22 mouse cellular contexts compared by ENCODE assay signal in the genomic region with DNA sequence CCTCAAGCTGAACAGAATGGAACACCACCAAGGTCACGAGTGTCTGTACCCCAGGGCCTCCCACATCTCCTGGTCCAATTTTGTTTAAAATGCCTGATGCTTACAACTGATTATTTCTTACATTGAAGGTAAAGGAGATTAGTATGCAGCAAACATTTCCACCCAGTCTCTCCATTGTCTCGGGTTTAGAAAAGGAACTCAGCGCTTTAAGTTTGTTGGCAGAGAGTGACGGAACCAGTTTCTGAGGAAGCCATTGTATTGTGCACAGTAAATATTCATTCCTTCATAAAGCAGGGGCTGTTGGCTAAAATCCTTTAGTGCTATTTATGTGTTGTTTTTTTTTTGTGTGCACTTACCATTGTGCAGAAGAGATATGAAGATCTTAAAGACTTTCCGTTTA. TPM values are rescaled to one million over a fixed set of nuclear protein-coding genes. Genes with fewer than 3 reads are reported as not detected.
DNase-seq lines count a peak whose midpoint lies in the region; ATAC-seq and TF ChIP-seq lines count a peak whose summit lies in the region.
"Had no signal": no experiment of that assay in that cellular context is flagged by ENCODE, and none has a peak within 500 bp of the region (broad histone marks: within the 10 kb centered on the region; RNA-seq: fewer than 3 reads in every experiment).

No protein-coding gene starts in this region.

- H3K4me1 ChIP-seq in lung, embryonic 14.5 days (ENCODE audit: insufficient read depth), result no peaks in the 10 kb centered on the region
- H3K4me1 ChIP-seq in lung, adult 2 months (ENCODE audit: control insufficient read depth, insufficient read depth, low read length), result peaks cover 13% of the 10 kb centered on the region
- H3K4me1 ChIP-seq in forebrain, embryonic 14.5 days (ENCODE audit: control insufficient read depth, insufficient read depth, low read length), result peaks cover 10% of the 10 kb centered on the region; the same call in 1 of the 2 replicates
- H3K4me1 ChIP-seq in hindbrain, embryonic 11.5 days (replicated peaks; ENCODE audit: control insufficient read depth, insufficient read depth, low read length), result no peaks in the 10 kb centered on the region
- peaks cover 6% of the 10 kb centered on the region; the same call in 1 of the 2 replicates for H3K4me1 ChIP-seq in neural tube, embryonic 15.5 days
- H3K4me1 ChIP-seq: liver, embryonic 15.5 days; megakaryocyte, embryonic 14.5 days had no signal

- no peaks in the 10 kb centered on the region for H3K27me3 ChIP-seq in lung, embryonic 14.5 days (ENCODE audit: insufficient read depth, low read length)
- H3K27me3 ChIP-seq in forebrain, embryonic 14.5 days (replicated peaks; ENCODE audit: control insufficient read depth, insufficient read depth, low read length), result no peaks in the 10 kb centered on the region
- H3K27me3 ChIP-seq in hindbrain, embryonic 11.5 days (ENCODE audit: control insufficient read depth, insufficient read depth, low read length), result no peaks in the 10 kb centered on the region
- no peaks in the 10 kb centered on the region for H3K27me3 ChIP-seq in neural tube, embryonic 15.5 days (replicated peaks)
- H3K27me3 ChIP-seq: kidney, embryonic 15.5 days; liver, embryonic 15.5 days; megakaryocyte, embryonic 14.5 days had no signal

- H3K36me3 ChIP-seq in lung, embryonic 14.5 days (ENCODE audit: insufficient read depth), result peaks cover 39% of the 10 kb centered on the region
- H3K36me3 ChIP-seq in forebrain, embryonic 14.5 days (ENCODE audit: control insufficient read depth, insufficient read depth, low read length), result peaks cover 20% of the 10 kb centered on the region
- H3K36me3 ChIP-seq in hindbrain, embryonic 11.5 days (ENCODE audit: control insufficient read depth, insufficient read depth, low read length), result peaks cover 6% of the 10 kb centered on the region
- peaks cover 16% of the 10 kb centered on the region for H3K36me3 ChIP-seq in neural tube, embryonic 15.5 days

- ATAC-seq in lung, embryonic 14.5 days (ENCODE audit: insufficient read depth), result no peak
- ATAC-seq in forebrain, embryonic 14.5 days, result peak; percentile 69
- no peak for ATAC-seq in hindbrain, embryonic 11.5 days (ENCODE audit: low FRiP score)
- no peak for ATAC-seq in neural tube, embryonic 15.5 days (ENCODE audit: low FRiP score)

- WGBS in lung, embryonic 14.5 days, result 70% methylated on average over 5 of the region's 5 CpGs
- 38% methylated on average over 5 of the region's 5 CpGs for WGBS in lung, adult 2 months
- 12% methylated on average over 5 of the region's 5 CpGs for WGBS in forebrain, embryonic 14.5 days
- WGBS in hindbrain, embryonic 11.5 days, result 72% methylated on average over 5 of the region's 5 CpGs
- WGBS in neural tube, embryonic 15.5 days, result 42% methylated on average over 5 of the region's 5 CpGs

- no peak for TF ChIP-seq POLR2A in lung, adult 2 months (IDR thresholded peaks at IDR 0.05; ENCODE audit: borderline replicate concordance, extremely low read depth, low read depth, low read length)

- no peaks in the 10 kb centered on the region for H3K9me3 ChIP-seq in lung, embryonic 14.5 days (ENCODE audit: low read depth, low read length)
- no peaks in the 10 kb centered on the region for H3K9me3 ChIP-seq in forebrain, embryonic 14.5 days (replicated peaks; ENCODE audit: control insufficient read depth, low read length)
- no peaks in the 10 kb centered on the region for H3K9me3 ChIP-seq in hindbrain, embryonic 11.5 days (ENCODE audit: control insufficient read depth, low read length)
- H3K9me3 ChIP-seq in neural tube, embryonic 15.5 days (replicated peaks), result no peaks in the 10 kb centered on the region
- H3K9me3 ChIP-seq: kidney, embryonic 15.5 days; liver, embryonic 15.5 days; megakaryocyte, embryonic 14.5 days had no signal

- no peak for DNase-seq in lung, embryonic 14.5 days
- no peak for DNase-seq in lung, adult 2 months
- peak; percentile 73 for DNase-seq in forebrain, embryonic 14.5 days (ENCODE audit: low spot score)
- no peak for DNase-seq in hindbrain, embryonic 11.5 days (ENCODE audit: low spot score)
- no peak for DNase-seq in left cerebral cortex, adult 8-10 months (ENCODE audit: low spot score in 2 of 2)
- no peak for DNase-seq in adrenal gland, adult (ENCODE audit: inconsistent age in 2 of 2, low spot score in 1 of 2)
- DNase-seq: adrenal gland, postnatal 25 days; cerebellum, postnatal 25 days; gastrocnemius, postnatal 36 days; right cerebral cortex, adult 18-20 months; thymus, adult 2 months had no signal

- no peak overlapping the region for H3K4me2 ChIP-seq in lung, embryonic 14.5 days
- H3K4me2 ChIP-seq in forebrain, embryonic 14.5 days (ENCODE audit: low read length), result no peak overlapping the region
- no peak overlapping the region for H3K4me2 ChIP-seq in hindbrain, embryonic 11.5 days (replicated peaks; ENCODE audit: low read depth, low read length)
- no peak overlapping the region for H3K4me2 ChIP-seq in neural tube, embryonic 15.5 days
- H3K4me2 ChIP-seq: heart, embryonic 11.5 days; kidney, embryonic 15.5 days; liver, embryonic 15.5 days had no signal

- H3K27ac ChIP-seq in lung, embryonic 14.5 days (ENCODE audit: low read depth), result peak overlapping the region; percentile 55; the same call in 1 of the 2 replicates
- H3K27ac ChIP-seq in forebrain, embryonic 14.5 days (ENCODE audit: low read depth, low read length), result peak overlapping the region; percentile 74
- 0 out of 2 replicates have a peak overlapping the region, but pooled peaks have one; percentile 3 for H3K27ac ChIP-seq in hindbrain, embryonic 11.5 days (ENCODE audit: low read depth, low read length)
- H3K27ac ChIP-seq in neural tube, embryonic 15.5 days (replicated peaks), result peak overlapping the region; percentile 66
- H3K27ac ChIP-seq: liver, embryonic 15.5 days had no signal

- H3K9ac ChIP-seq in lung, embryonic 14.5 days, result no peak overlapping the region
- no peak overlapping the region for H3K9ac ChIP-seq in forebrain, embryonic 14.5 days (ENCODE audit: low read length)
- no peak overlapping the region for H3K9ac ChIP-seq in hindbrain, embryonic 11.5 days (ENCODE audit: low read depth, low read length)
- no peak overlapping the region for H3K9ac ChIP-seq in neural tube, embryonic 15.5 days (replicated peaks)
- H3K9ac ChIP-seq: kidney, embryonic 15.5 days; liver, embryonic 15.5 days had no signal

- H3K4me3 ChIP-seq in lung, embryonic 14.5 days (ENCODE audit: low read depth, low read length), result no peak overlapping the region
- H3K4me3 ChIP-seq in lung, adult 2 months (replicated peaks; ENCODE audit: extremely low read depth, low read depth, low read length), result no peak overlapping the region
- H3K4me3 ChIP-seq in forebrain, embryonic 14.5 days (ENCODE audit: low read depth, low read length), result no peak overlapping the region
- no peak overlapping the region for H3K4me3 ChIP-seq in hindbrain, embryonic 11.5 days (ENCODE audit: low read depth, low read length)
- no peak overlapping the region for H3K4me3 ChIP-seq in neural tube, embryonic 15.5 days (replicated peaks)
- H3K4me3 ChIP-seq: kidney, embryonic 15.5 days; liver, embryonic 15.5 days; megakaryocyte, embryonic 14.5 days had no signal

- TF ChIP-seq CTCF in lung, embryonic 14.5 days (IDR thresholded peaks at IDR 0.05; ENCODE audit: low read depth), result no peak
- no peak for TF ChIP-seq CTCF in lung, adult 2 months (IDR thresholded peaks at IDR 0.05; ENCODE audit: insufficient read depth, low read length)

RNA-seq across cellular contexts. Expression of a gene that starts 47.0 kb away (rescaled TPM):
- polyA plus RNA-seq in lung, embryonic 14.5 days (2014; fragmentation: Nextera tagmentation; extraction: Ambion mirVana), result not detected in 2 replicates
- not detected in 2 replicates for polyA plus RNA-seq in lung, adult 2 months (2012; rRNA removed)
- not detected in 2 replicates for polyA plus RNA-seq in forebrain, embryonic 14.5 days (2014; fragmentation: Nextera tagmentation; extraction: Ambion mirVana)
- polyA plus RNA-seq in hindbrain, embryonic 11.5 days (2014; fragmentation: Nextera tagmentation; extraction: Ambion mirVana), result not detected in 2 replicates
- polyA plus RNA-seq in neural tube, embryonic 15.5 days (2015; fragmentation: Nextera tagmentation; extraction: Ambion mirVana), result not detected in 2 replicates
- not detected for total RNA-seq in left cerebral cortex, adult 8-10 months (2022)
- total RNA-seq: adrenal gland, postnatal 25 days; gastrocnemius, postnatal 36 days; layer of hippocampus, adult 18-20 months; MEL had no signal
- polyA plus RNA-seq: embryonic facial prominence, embryonic 11.5 days; heart, embryonic 11.5 days; kidney, embryonic 15.5 days; limb, embryonic 11.5 days; liver, embryonic 15.5 days; neural tube, embryonic 11.5 days; spleen, adult 2 months; thymus, adult 2 months had no signal

Comparison
In these comparisons a context has a peak if more than half of its experiments do, and no peak if none do; other contexts are left out.
1. H3K27ac ChIP-seq: peak in every context shown above with its lines; median percentile 74 in forebrain, embryonic 14.5 days; 66 in neural tube, embryonic 15.5 days; 55 in lung, embryonic 14.5 days; 3 in hindbrain, embryonic 11.5 days.